Mouse (Mus musculus): ENCODE data around the gene Fam129b. TPM values are rescaled to one million over a fixed set of nuclear protein-coding genes. Genes with fewer than 3 reads are reported as not detected.

Gene Fam129b
- total RNA-seq, 2 experiments from 2014 or later, result 22.5 to 26.9 TPM

DNA sequence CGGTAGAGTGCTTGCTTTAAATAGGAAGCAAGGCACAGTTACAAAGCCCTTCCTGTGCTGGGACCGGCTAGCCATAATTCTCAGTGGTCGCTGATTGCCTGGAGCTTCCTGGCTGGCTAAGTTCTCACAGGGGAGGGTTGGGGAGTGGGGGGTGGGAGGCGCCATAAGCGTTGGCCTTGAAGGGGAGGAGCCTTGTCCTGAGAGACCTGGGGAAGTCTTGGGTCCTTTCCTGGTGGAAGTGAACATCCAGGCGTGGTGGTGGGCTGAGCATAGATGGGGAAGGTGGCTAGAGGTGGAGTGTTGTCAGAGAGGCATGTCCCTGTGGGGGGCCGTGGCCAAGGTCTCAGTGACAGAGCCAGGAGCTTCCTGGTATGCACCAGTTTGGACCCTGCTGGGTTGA, 8.8 kb downstream of the Fam129b start:
- intact Hi-C loops (cut with DNase I), result loop anchor here (2.0 kb wide), 1 partner anchor 14 kb away; no protein-coding TSS in a partner anchor
- DNase-seq, result no peak

DNA sequence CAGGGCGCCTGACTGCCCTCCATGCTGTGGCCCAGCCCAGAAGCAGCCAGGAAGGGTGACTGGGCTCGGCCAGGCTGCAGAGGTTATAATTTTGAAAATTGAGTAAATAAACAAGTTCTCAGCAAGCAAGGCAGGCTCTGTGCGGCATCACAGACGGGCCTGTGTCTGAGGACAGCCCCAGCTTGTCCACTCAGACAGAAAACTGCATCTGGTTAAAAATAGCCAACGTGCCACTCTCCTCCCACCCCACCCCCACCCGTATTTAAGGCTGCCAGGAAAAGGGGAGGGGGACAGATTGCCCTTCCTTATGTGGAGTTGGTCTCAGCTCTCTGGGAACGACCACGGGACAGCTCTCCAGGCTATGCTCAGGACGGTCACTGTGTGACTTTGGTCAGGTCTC, 12.1 kb downstream of the Fam129b start:
- no peak for DNase-seq
- intact Hi-C loops (cut with DNase I), result no loop called here

- DNase-seq, result no peak
- intact Hi-C loops (cut with DNase I), result no loop called here
Observed at GRCm38 (mm10) chr2:32888551-32888950, 12.6 kb downstream of the Fam129b start.

- DNase-seq, result no peak
- intact Hi-C loops (cut with DNase I), result no loop called here
Observed at GRCm38 (mm10) chr2:32890280-32890679, 14.4 kb downstream of the Fam129b start.

GRCm38 (mm10) chr2:32891278-32891677, 15.4 kb downstream of the Fam129b start:
- intact Hi-C loops (cut with DNase I), result no loop called here
- no peak for DNase-seq

DNA sequence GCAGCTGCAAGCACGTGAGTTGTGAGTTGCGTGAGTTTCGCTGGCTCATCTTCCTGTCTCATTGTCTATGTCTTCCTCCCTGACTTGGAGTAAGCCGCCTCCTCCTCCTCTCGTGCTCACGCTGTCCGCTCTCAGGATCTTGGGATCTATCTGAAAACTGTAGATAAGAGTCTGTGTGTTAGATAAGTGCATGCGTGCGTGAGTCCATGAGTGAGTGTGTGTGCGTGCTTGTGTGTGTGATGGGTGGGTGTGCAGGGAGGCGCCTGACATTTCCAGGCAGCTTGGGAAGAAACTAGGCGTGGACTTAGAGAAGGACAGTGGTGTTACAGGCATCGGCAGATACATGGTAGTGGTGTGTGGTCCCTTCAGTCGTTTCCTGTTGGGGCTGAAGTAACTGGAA, 16.6 kb downstream of the Fam129b start:
- no peak for DNase-seq
- intact Hi-C loops (cut with DNase I), result no loop called here

- intact Hi-C loops (cut with DNase I), result no loop called here
- DNase-seq, result no peak
Observed at GRCm38 (mm10) chr2:32894097-32894496, 18.2 kb downstream of the Fam129b start.

GRCm38 (mm10) chr2:32895606-32896106, 19.7 kb downstream of the Fam129b start:
- intact Hi-C loops (cut with DNase I), result no loop called here
- no peak for DNase-seq

- DNase-seq, result no peak
- intact Hi-C loops (cut with DNase I), result no loop called here
Observed at GRCm38 (mm10) chr2:32896507-32897147, 20.7 kb downstream of the Fam129b start.

GRCm38 (mm10) chr2:32898983-32899382, 23.1 kb downstream of the Fam129b start:
- intact Hi-C loops (cut with DNase I), result loop anchor here (2.0 kb wide), 1 partner anchor 14 kb away; no protein-coding TSS in a partner anchor
- DNase-seq, result no peak

- intact Hi-C loops (cut with DNase I), result no loop called here
- no peak for DNase-seq
Observed at GRCm38 (mm10) chr2:32902126-32902525, 26.2 kb downstream of the Fam129b start.

- DNase-seq, result no peak
- intact Hi-C loops (cut with DNase I), result no loop called here
Observed at GRCm38 (mm10) chr2:32903470-32903869, 27.6 kb downstream of the Fam129b start.

GRCm38 (mm10) chr2:32904637-32905036, 28.7 kb downstream of the Fam129b start:
- intact Hi-C loops (cut with DNase I), result no loop called here
- no peak for DNase-seq

DNA sequence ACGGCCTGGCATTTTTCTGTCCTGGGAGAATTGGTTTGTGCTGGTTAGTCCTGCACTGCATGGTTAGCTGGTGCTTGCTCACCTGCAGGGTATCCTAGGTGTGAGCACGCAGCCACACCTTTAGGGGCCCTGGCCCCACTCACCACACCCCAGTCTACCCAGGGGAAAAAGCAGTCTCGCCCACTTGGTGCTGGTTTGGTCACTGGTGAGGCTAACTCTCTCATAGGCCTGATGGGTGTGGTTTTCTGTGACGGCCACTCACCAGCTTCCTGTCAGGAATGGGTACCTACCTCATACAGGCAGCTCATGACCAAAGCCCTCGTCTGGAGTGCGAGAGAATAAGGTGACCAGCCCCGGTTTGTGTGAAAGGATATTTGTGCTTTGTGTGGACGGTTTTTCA, 29.4 kb downstream of the Fam129b start:
- intact Hi-C loops (cut with DNase I), result no loop called here
- no peak for DNase-seq

- no peak for DNase-seq
- intact Hi-C loops (cut with DNase I), result no loop called here
Observed at GRCm38 (mm10) chr2:32907442-32907841, 31.5 kb downstream of the Fam129b start.

GRCm38 (mm10) chr2:32908272-32908671, 32.4 kb downstream of the Fam129b start:
- intact Hi-C loops (cut with DNase I), result no loop called here

DNA sequence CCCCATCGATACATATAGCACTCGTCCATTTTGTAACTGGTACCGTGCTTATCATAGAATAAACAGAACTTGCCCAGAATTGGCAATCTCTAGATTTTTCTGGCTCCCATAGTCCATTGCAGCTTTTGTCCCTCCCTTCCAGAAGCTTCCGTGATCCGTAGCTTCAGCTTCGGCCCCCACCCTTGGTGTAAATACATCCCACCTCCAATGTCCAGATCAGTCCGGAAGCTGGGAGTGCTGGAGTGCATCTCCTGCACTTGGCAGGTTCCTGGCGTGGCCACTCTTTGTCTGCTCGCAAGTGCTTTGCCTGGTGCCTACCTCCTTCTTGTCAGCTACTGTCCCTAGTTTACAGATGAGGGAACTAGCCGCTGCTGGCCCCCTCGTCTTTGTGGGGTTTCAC, 32.9 kb downstream of the Fam129b start:
- intact Hi-C loops (cut with DNase I), result no loop called here
- DNase-seq, result peak in 1 of 2 experiments; percentile 42

More at GRCm38 (mm10) chr2:32908272-32908671, 32.4 kb downstream of the Fam129b start:
- DNase-seq, result peak; percentile 51 to 56

DNA sequence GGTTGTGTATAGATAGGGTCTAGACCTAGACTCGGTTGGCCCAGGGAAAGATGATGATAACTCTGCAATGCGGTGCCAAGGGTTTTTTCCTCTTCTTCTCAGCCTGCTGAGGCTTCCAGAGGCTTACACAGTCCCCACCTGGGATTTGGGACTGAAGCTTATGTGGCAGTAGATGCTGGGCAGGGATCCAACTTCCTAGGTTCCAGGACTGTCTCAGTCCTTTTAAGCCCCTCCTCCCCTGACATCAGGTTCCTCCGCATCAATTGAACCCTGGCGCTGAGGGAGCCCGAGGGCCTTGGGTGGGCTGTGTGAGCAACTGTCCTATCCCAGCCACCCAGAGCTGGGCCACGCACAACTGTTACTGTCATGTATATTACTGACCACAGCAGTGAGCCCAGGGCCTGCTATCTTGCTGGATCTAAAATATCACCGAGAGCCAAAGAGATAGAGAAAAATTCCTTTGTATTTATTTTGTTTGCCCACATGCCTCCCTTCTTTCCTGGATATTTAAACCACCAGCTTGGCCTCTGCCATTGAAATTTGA, 35.8 kb downstream of the Fam129b start:
- no peak for DNase-seq
- intact Hi-C loops (cut with DNase I), result loop anchor here (1.0 to 5.0 kb wide), 3 partner anchors 35 to 134 kb away; partner anchors contain the start of genes Fam129b, Ptrh1 and Ttc16

DNA sequence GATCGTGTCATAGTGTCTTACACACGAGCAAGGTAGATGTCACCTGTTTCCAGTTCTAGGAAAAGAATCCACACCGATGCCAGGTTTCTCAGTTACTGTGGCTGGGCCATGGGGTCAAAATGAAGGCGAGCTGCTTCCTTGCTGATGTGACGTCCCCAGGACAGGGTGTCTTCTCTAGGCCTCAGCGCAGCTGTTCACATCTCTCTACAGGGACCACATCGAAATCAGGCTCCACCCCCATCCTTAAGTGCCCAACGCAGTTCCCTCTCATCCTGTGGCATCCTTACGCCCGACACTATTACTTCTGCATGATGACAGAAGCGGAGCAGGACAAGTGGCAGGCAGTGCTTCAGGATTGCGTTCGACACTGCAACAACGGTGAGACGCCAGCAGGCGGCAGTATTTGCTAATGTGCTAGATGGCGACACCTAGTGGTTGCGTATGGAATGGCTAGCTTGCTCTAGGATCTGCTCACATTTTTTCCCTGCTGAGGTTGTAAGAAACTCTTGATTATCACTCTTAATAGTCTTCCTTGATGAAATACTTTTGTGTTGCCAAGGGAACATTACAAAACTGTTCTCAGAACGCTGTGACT, 36.4 kb downstream of the Fam129b start:
- intact Hi-C loops (cut with DNase I), result loop anchor here (1.0 to 5.0 kb wide), 3 partner anchors 36 to 135 kb away; partner anchors contain the start of genes Fam129b, Ptrh1 and Ttc16
- DNase-seq, result peak; percentile 88

DNA sequence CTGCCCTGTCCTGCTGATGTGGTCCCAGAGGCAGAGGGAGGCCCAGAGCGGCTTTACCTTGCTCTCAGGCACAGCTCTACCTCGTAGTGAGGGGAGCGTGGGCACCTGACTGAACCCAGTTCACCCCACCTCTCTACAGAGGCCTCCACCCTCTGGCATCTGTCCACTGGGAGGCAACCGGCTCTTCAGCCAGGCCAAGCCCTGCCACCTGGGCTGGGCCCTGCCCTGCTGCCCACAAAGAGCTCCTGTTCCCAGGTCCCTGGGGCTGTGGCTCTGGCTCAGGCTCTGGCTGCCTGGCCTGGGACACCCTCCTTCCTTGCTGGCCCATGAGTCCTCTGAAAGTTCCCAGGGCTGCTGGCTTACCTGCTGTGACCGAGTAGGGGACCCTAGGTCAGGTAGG, 38.4 kb downstream of the Fam129b start:
- intact Hi-C loops (cut with DNase I), result loop anchor here (5.0 kb wide), 1 partner anchor 137 kb away; the partner anchor contains the start of genes Ptrh1 and Ttc16
- peak in 1 of 2 experiments; percentile 32 for DNase-seq

DNA sequence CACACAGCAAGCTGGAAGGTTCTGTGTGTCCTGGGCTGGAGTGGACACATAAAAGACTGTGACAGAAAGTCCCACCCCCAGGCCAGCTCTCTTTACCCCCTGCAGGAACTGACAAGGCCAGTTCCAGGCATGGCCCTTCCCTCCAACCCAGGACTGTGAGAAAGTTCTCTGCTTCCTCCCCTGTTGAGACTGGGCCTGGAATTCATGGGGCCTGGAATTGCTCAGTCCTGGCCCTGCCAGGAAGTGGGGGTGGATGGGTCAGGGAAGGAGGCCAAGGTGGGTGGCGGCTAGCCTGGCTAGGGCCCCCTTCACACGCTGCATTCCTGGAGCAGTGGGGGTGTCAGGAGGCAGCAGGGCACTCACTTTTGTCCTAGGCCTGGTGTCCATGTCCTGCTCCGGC, 39.0 kb downstream of the Fam129b start:
- peak; percentile 66 to 69 for DNase-seq
- intact Hi-C loops (cut with DNase I), result loop anchor here (5.0 kb wide), 1 partner anchor 138 kb away; the partner anchor contains the start of genes Ptrh1 and Ttc16
